Mouse (Mus musculus) retina, postnatal 1 day (tissue): ENCODE data around the gene Chl1.

Experiments
- DNase-seq: peaks from one replicate; pipeline ENCODE4 v3.0.0-alpha.2; 2012

Chl1 gene

GRCm38 (mm10) chr6:103543753-103544152 is 33.4 kb downstream of the Chl1 start:
- no peak for DNase-seq

- DNase-seq = no peak
Measured at GRCm38 (mm10) chr6:103546314-103546713, 35.9 kb downstream of the Chl1 start.

- DNase-seq = no peak
Measured at GRCm38 (mm10) chr6:103549929-103550328, 39.5 kb downstream of the Chl1 start.

- no peak for DNase-seq
Measured at GRCm38 (mm10) chr6:103558037-103558893, 47.9 kb downstream of the Chl1 start.

GRCm38 (mm10) chr6:103558894-103559225 is 48.5 kb downstream of the Chl1 start:
- DNase-seq = peak; percentile 39

GRCm38 (mm10) chr6:103559344-103559743 is 49.0 kb downstream of the Chl1 start:
- no peak for DNase-seq

- DNase-seq = no peak
Measured at GRCm38 (mm10) chr6:103564811-103565210, 54.4 kb downstream of the Chl1 start.

GRCm38 (mm10) chr6:103567247-103567646 is 56.9 kb downstream of the Chl1 start:
- DNase-seq = no peak

GRCm38 (mm10) chr6:103572659-103573058 is 62.3 kb downstream of the Chl1 start:
- no peak for DNase-seq

GRCm38 (mm10) chr6:103584224-103584623 is 73.8 kb downstream of the Chl1 start:
- DNase-seq = no peak

GRCm38 (mm10) chr6:103585667-103586066 is 75.3 kb downstream of the Chl1 start:
- peak; percentile 92 for DNase-seq

GRCm38 (mm10) chr6:103586081-103586480 is 75.7 kb downstream of the Chl1 start:
- no peak for DNase-seq

GRCm38 (mm10) chr6:103602070-103602469 is 91.7 kb downstream of the Chl1 start:
- no peak for DNase-seq

GRCm38 (mm10) chr6:103610656-103611055 is 100.3 kb downstream of the Chl1 start:
- DNase-seq = peak; percentile 53

- DNase-seq = no peak
Measured at GRCm38 (mm10) chr6:103612626-103613025, 102.2 kb downstream of the Chl1 start.

GRCm38 (mm10) chr6:103613714-103614113 is 103.3 kb downstream of the Chl1 start:
- DNase-seq = no peak

GRCm38 (mm10) chr6:103615924-103616602 is 105.7 kb downstream of the Chl1 start:
- DNase-seq = no peak

- DNase-seq = no peak
Measured at GRCm38 (mm10) chr6:103620880-103621279, 110.5 kb downstream of the Chl1 start.

GRCm38 (mm10) chr6:103622117-103622713 is 111.8 kb downstream of the Chl1 start:
- DNase-seq = peak; percentile 42

GRCm38 (mm10) chr6:103632856-103633255 is 122.5 kb downstream of the Chl1 start:
- peak; percentile 12 for DNase-seq

GRCm38 (mm10) chr6:103656778-103657177 is 146.4 kb downstream of the Chl1 start:
- DNase-seq = no peak

- DNase-seq = no peak
Measured at GRCm38 (mm10) chr6:103659173-103659572, 148.8 kb downstream of the Chl1 start.

- no peak for DNase-seq
Measured at GRCm38 (mm10) chr6:103665206-103665605, 154.8 kb downstream of the Chl1 start.
